Mouse (Mus musculus) intestine, embryonic 14.5 days (tissue): ENCODE measurements at regions not wholly inside any gene's neighbourhood (a gene's known extent, or its start where the extent isn't known, plus 50 kb on each side); places are given as distances from the start of the nearest gene placed in this dataset.

Experiments used
- ATAC-seq: fragments of 200-750 bp; cut with Nextera tagmentation; replicated peaks from 2 replicates; pipeline ENCODE4 v1.8.0; 2017; ENCODE audit warnings: low read depth, moderate number of reproducible peaks, moderate TSS enrichment, moderate library complexity; ENCODE audit not compliant: low FRiP score, low TSS enrichment
- DNase-seq: peaks from one replicate; pipeline ENCODE4 v3.0.0-alpha.2; 2018; ENCODE audit warnings: low spot score
- H3K27ac ChIP-seq: fragments of 300-500 bp; sonication (generic); 2 replicates; pipeline ENCODE4 v1.5.1; 2014; ENCODE audit warnings: low read depth, mild to moderate bottlenecking, control low read depth
- H3K27me3 ChIP-seq: fragments of 300-500 bp; sonication (generic); replicated peaks from 2 replicates; pipeline ENCODE4 v1.6.1; 2014; ENCODE audit warnings: low read length, control low read depth; ENCODE audit not compliant: control insufficient read depth, insufficient read depth
- H3K36me3 ChIP-seq: fragments of 300-500 bp; sonication (generic); 2 replicates; pipeline ENCODE4 v1.6.1; 2014; ENCODE audit warnings: low read length, control low read depth; ENCODE audit not compliant: control insufficient read depth, insufficient read depth
- H3K4me1 ChIP-seq: fragments of 300-500 bp; sonication (generic); replicated peaks from 2 replicates; pipeline ENCODE4 v1.6.1; 2014; ENCODE audit warnings: low read length, control low read depth, mixed read lengths; ENCODE audit not compliant: control insufficient read depth, insufficient read depth
- H3K4me2 ChIP-seq: fragments of 300-500 bp; sonication (generic); 2 replicates; pipeline ENCODE4 v1.6.1; 2014; ENCODE audit warnings: low read length
- H3K4me3 ChIP-seq: fragments of 300-500 bp; sonication (generic); 2 replicates; pipeline ENCODE4 v1.5.1; 2014; ENCODE audit warnings: low read depth, low read length, control low read depth, mixed read lengths
- H3K9ac ChIP-seq: fragments of 300-500 bp; sonication (generic); 2 replicates; pipeline ENCODE4 v1.6.1; 2014; ENCODE audit warnings: mild to moderate bottlenecking, low read length
- H3K9me3 ChIP-seq: fragments of 300-500 bp; sonication (generic); 2 replicates; pipeline ENCODE4 v1.6.1; 2016; ENCODE audit warnings: low read length, control low read depth; ENCODE audit not compliant: control insufficient read depth
- WGBS: fragments of 180-500 bp; shearing (Covaris S2); extraction: QIAGEN DNeasy Blood & Tissue Kit; methylation state at CpG from one replicate; pipeline ENCODE4 v1.1.7; 2014; 5-methylcytosine and 5-hydroxymethylcytosine counted together

- Histone ChIP-seq H3K4me2 (no peak overlapping the region), H3K27me3 (no peaks in the 10 kb centered on the region), H3K9ac (no peak overlapping the region), H3K27ac (no peak overlapping the region), H3K4me1 (no peaks in the 10 kb centered on the region), H3K9me3 (no peaks in the 10 kb centered on the region), H3K4me3 (no peak overlapping the region), H3K36me3 (no peaks in the 10 kb centered on the region)
- ATAC-seq (no peak), DNase-seq (no peak)
- 75% methylated on average over 6 of the region's 6 CpGs for WGBS
Observed at GRCm38 (mm10) chr10:18943296-18944075, 72.0 kb downstream of the Tnfaip3 start.

DNA sequence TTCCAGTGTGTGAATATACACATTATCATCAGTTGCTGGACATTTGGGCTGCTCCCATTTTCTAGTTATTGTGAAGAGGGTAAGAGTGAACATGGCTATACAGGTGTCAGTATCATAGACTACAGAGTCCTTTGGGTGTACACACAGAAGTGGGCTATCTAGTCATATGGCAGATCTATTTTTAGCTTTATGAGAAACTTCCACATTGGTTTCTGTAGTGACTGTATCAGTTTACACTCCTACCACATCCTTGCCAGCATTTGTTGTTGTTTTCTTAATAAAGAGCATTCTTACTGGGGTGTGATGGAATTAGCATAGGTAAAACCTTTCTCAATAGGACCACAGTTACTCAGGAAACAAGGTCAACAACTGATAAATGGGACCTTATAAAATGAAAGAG lies 68.7 kb downstream of the Tnfaip3 start:
- H3K9me3 ChIP-seq: no peaks in the 10 kb centered on the region
- ATAC-seq (no peak), DNase-seq (no peak)
- H3K4me3 ChIP-seq: no peak overlapping the region
- H3K4me2 ChIP-seq: no peak overlapping the region
- H3K4me1 ChIP-seq: no peaks in the 10 kb centered on the region
- no peak overlapping the region for H3K27ac ChIP-seq
- H3K9ac ChIP-seq: no peak overlapping the region
- no peaks in the 10 kb centered on the region for H3K36me3 ChIP-seq
- H3K27me3 ChIP-seq: no peaks in the 10 kb centered on the region
